Mouse (Mus musculus) limb, embryonic 11.5 days (tissue): ENCODE results near the gene Ubac2. TPM values are rescaled to one million over a fixed set of nuclear protein-coding genes. Genes with fewer than 3 reads are reported as not detected.

ENCODE experiments used
- ATAC-seq: fragments of 200-750 bp; cut with Nextera tagmentation; 2 replicates; pipeline ENCODE4 v1.8.0; 2017; ENCODE audit warnings: low read depth; ENCODE audit not compliant: insufficient number of reproducible peaks, low FRiP score, low TSS enrichment
- DNase-seq: peaks from one replicate; pipeline ENCODE4 v3.0.0-alpha.2; 2015; ENCODE audit warnings: low spot score
- H3K27ac ChIP-seq: fragments of 300-500 bp; sonication (generic); replicated peaks from 2 replicates; pipeline ENCODE4 v1.5.1; 2014; ENCODE audit warnings: low read depth, mild to moderate bottlenecking, low read length
- H3K27me3 ChIP-seq: fragments of 300-500 bp; sonication (generic); 2 replicates; pipeline ENCODE4 v1.6.1; 2014; ENCODE audit warnings: mild to moderate bottlenecking, low read length, mixed read lengths; ENCODE audit not compliant: control insufficient read depth, insufficient read depth
- H3K36me3 ChIP-seq: fragments of 300-500 bp; sonication (generic); 2 replicates; pipeline ENCODE4 v1.6.1; 2014; ENCODE audit warnings: mild to moderate bottlenecking, low read length, moderate library complexity, mixed read lengths; ENCODE audit not compliant: control insufficient read depth, insufficient read depth
- H3K4me1 ChIP-seq: fragments of 300-500 bp; sonication (generic); 2 replicates; pipeline ENCODE4 v1.6.1; 2014; ENCODE audit warnings: low read length, mixed read lengths; ENCODE audit not compliant: control insufficient read depth, insufficient read depth
- H3K4me2 ChIP-seq: fragments of 300-500 bp; sonication (generic); 2 replicates; pipeline ENCODE4 v1.6.1; 2014; ENCODE audit warnings: low read depth, mild to moderate bottlenecking, moderate library complexity; ENCODE audit not compliant: severe bottlenecking
- H3K4me3 ChIP-seq: fragments of 300-500 bp; sonication (generic); 2 replicates; pipeline ENCODE4 v1.5.1; 2014; ENCODE audit warnings: low read depth, low read length
- H3K9ac ChIP-seq: fragments of 300-500 bp; sonication (generic); 2 replicates; pipeline ENCODE4 v1.6.1; 2014; ENCODE audit warnings: mild to moderate bottlenecking, low read length
- H3K9me3 ChIP-seq: fragments of 300-500 bp; sonication (generic); 2 replicates; pipeline ENCODE4 v1.6.1; 2016; ENCODE audit warnings: low read length; ENCODE audit not compliant: control insufficient read depth
- whole genome bisulfite sequencing: fragments of 180-500 bp; shearing (Covaris S2); extraction: QIAGEN DNeasy Blood & Tissue Kit; methylation state at CpG from one replicate; pipeline ENCODE4 v1.1.7; 2014; 5-methylcytosine and 5-hydroxymethylcytosine counted together
- polyA plus RNA-seq: library from polyadenylated mRNA; unstranded; fragments of >200 nt; fragmentation: Nextera tagmentation; extraction: Ambion mirVana; gene quantifications from 2 replicates; pipeline ENCODE4 v1.2.1, GENCODE M21; 2014

Ubac2 gene
- polyA plus RNA-seq, 1 experiment from 2014 or later = 75.4 TPM

DNA sequence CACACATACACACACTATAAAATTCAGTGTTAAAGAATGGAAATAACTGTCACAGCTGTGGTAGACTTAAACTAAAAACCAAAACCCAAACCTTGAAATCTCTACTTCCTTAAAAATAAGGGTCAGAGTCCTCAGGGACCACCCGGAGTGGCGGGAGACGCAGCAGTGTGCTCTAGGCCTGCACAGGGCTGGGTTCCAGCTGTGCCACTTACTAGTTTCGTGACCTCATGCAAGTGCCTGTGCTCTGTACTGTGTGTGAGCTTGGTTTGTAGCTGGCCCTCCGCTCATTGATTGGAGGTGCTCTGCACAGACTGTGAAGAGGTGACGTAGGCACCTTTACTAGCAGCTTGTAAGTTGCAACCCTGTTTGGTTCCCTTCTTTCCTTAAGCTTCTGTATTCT lies 31.4 kb downstream of the Ubac2 start:
- Histone ChIP-seq H3K4me2 (no peak overlapping the region), H3K27ac (no peak overlapping the region), H3K9ac (no peak overlapping the region), H3K9me3 (no peaks in the 10 kb centered on the region), H3K4me1 (no peaks in the 10 kb centered on the region), H3K27me3 (no peaks in the 10 kb centered on the region), H3K36me3 (peaks cover 4% of the 10 kb centered on the region; the same call in 1 of the 2 replicates), H3K4me3 (no peak overlapping the region)
- no peak for ATAC-seq
- WGBS = 89% methylated on average over 6 of the region's 6 CpGs
- no peak for DNase-seq

DNA sequence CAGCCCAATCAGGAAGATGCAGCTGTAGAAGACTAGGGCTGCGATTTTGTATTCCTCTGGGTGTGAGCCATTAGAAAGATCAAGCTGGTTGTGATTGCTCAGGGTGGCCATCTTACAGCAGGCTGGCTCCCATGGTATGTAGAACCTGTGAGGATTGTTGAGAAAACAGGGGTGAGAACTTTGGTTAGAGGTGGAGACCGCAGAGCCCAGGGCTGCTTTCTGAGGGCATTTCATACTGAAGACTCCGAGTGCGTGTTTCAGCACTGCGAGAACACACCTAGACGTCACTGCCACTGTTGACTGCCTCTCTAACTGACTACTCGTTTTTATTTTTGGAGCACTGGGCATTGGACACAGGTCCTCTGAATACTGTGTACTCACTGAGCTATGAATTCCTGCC lies 34.1 kb downstream of the Ubac2 start:
- no peak for ATAC-seq
- DNase-seq = no peak
- peaks cover 4% of the 10 kb centered on the region; the same call in 1 of the 2 replicates for H3K36me3 ChIP-seq
- WGBS = 91% methylated on average over 7 of the region's 7 CpGs
- H3K9me3 ChIP-seq = no peaks in the 10 kb centered on the region
- no peaks in the 10 kb centered on the region for H3K4me1 ChIP-seq
- no peak overlapping the region for H3K4me3 ChIP-seq
- H3K27me3 ChIP-seq = no peaks in the 10 kb centered on the region
- no peak overlapping the region for H3K4me2 ChIP-seq
- no peak overlapping the region for H3K27ac ChIP-seq
- H3K9ac ChIP-seq = no peak overlapping the region

DNA sequence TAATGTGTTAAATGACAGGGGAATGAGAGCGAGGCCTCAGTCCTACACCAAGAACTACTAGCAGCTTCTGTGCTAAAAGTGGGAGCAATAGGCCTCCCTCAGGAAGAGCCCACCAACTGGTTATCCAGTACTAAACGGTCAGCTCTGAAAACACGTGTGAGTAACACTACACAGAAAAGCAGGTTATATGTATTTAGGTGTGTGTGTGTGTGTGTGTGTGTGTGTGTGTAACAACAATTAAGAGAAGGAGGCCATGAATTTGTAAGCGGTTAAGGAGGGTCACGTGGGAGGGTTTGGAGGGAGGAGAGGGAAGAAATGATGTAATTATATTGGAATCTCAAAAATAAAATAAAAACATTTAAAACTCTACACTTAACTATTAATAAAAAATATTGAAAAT lies 36.7 kb downstream of the Ubac2 start:
- no peak overlapping the region for H3K9ac ChIP-seq
- no peaks in the 10 kb centered on the region for H3K9me3 ChIP-seq
- H3K4me2 ChIP-seq = no peak overlapping the region
- H3K27ac ChIP-seq = no peak overlapping the region
- no peak overlapping the region for H3K4me3 ChIP-seq
- no peaks in the 10 kb centered on the region for H3K4me1 ChIP-seq
- ATAC-seq = no peak
- 91% methylated on average over 5 of the region's 5 CpGs for WGBS
- peaks cover 4% of the 10 kb centered on the region; the same call in 1 of the 2 replicates for H3K36me3 ChIP-seq
- no peak for DNase-seq
- H3K27me3 ChIP-seq = no peaks in the 10 kb centered on the region

DNA sequence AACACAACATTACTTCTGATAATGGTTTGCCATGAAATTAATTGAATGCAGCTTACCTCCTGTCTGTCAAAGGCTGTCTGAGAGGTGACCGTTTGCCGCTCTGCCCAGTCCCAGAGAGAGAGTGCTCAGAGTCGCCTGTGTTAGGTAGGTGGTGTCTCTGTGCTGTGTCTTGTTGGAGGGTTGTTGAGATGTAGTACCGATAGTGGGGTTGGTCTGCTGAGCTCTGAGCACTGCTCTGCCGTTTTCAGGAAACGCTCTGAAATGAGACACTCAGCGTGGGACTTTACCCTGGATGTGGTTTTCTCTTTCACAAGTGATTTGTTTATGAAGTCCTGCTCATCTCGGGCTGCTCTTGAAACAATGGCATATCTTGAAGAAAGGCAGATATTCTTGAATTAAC lies 37.2 kb downstream of the Ubac2 start, which contains the start of gene Gpr18:
Gpr18 (minus strand) TSS at position 161 of the 400 bp plus-strand sequence.
- ATAC-seq = no peak
- H3K27me3 ChIP-seq = no peaks in the 10 kb centered on the region
- H3K9me3 ChIP-seq = no peaks in the 10 kb centered on the region
- no peak within 1 kb of the TSS for H3K9ac ChIP-seq
- H3K4me2 ChIP-seq = no peak within 1 kb of the TSS
- H3K36me3 ChIP-seq = peaks cover 4% of the 10 kb centered on the region; the same call in 1 of the 2 replicates
- H3K4me1 ChIP-seq = no peaks in the 10 kb centered on the region
- 79% methylated on average over 8 of the region's 8 CpGs for WGBS
- no peak within 1 kb of the TSS for H3K27ac ChIP-seq
- H3K4me3 ChIP-seq = no peak within 1 kb of the TSS
- no peak for DNase-seq

DNA sequence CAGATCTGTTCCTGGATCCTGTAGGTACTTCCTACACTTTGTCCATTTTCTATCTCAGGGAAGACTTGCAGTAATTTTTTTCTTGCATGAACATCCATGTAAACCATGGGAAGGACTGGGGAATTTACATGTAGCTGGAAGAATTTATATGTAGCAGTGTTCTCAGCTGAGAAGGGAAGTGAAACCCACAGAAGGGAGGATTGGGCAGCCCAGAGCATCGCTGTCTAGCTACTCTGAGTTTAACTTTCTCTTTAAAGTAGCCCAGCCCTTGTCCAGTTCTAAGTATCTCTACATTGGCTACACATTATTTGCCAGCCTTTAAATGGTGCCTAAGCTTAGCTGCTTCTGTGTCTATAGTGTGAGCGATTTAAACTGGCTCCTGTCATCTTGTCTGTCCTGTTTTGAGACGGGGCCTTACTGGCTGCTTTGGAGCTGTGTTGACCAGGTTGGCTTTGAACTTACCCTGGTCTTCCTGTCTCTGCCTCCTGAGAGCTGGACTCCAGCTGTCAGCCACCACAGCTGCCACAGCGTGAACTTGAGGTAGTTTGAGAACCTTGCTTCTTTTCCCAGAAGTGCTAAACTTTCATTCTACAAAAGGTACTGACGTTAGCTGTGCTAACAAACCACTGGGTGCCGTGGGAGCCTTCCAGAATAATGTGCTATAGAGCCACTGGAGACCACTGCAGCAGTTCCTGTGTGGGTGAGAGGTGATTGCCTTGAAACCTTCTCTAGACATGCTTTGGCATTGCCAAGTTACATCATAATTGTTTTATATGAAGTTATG lies 38.1 kb downstream of the Ubac2 start:
- Histone ChIP-seq H3K9me3 (no peaks in the 10 kb centered on the region), H3K27ac (no peak overlapping the region), H3K4me2 (no peak overlapping the region), H3K4me3 (no peak overlapping the region), H3K27me3 (no peaks in the 10 kb centered on the region), H3K9ac (no peak overlapping the region), H3K4me1 (no peaks in the 10 kb centered on the region), H3K36me3 (0 out of 2 replicates have a peak, but pooled peaks cover 4% of the 10 kb centered on the region)
- ATAC-seq (no peak), DNase-seq (no peak)
- 85% methylated on average over 6 of the region's 6 CpGs for WGBS

DNA sequence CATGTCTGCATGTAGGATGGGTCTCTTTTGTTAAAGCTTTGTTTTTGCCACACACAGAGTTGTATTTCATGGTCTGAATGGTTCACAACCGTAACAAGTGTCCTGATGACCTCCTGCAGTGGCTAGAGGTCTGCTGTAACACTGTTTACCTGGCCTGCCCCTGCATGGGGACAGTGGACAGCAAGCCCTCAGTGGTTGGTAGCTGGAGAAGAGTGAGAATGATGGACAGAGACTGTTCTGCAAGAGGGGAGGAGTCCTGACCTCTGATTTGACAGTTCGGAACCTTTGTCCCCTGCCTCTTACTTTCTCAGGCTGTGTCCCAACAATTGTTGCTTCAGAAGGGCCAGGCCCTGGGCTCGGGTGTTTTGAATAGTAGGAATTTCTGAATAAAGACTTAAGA lies 39.8 kb downstream of the Ubac2 start:
- Histone ChIP-seq H3K4me3 (no peak overlapping the region), H3K36me3 (no peaks in the 10 kb centered on the region), H3K4me2 (no peak overlapping the region), H3K9ac (no peak overlapping the region), H3K9me3 (no peaks in the 10 kb centered on the region), H3K27ac (no peak overlapping the region), H3K27me3 (no peaks in the 10 kb centered on the region), H3K4me1 (no peaks in the 10 kb centered on the region)
- no peak for ATAC-seq
- DNase-seq = no peak
- 86% methylated on average over 3 of the region's 3 CpGs for WGBS

DNA sequence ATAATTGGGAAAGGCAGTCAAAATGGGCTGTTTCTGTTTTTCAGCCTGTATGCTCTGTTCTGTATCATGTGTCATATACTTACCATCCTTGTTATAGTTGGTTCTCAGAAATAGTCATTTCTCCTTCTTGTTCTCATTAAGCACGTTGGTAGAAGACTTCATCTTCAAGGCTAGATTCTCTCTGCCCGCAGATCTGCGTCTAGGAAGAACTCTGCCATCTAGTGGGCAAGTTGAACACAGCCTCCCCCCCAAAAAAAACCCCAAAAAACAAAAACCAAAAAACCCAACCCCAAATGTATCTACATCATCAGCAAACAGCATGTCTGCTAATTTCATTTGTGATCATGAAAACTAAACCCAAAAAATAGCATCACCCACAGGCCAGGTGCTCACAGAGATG lies 41.3 kb downstream of the Ubac2 start:
- no peaks in the 10 kb centered on the region for H3K4me1 ChIP-seq
- no peak overlapping the region for H3K27ac ChIP-seq
- DNase-seq (no peak), ATAC-seq (no peak)
- H3K36me3 ChIP-seq = no peaks in the 10 kb centered on the region
- no peak overlapping the region for H3K4me2 ChIP-seq
- no peaks in the 10 kb centered on the region for H3K9me3 ChIP-seq
- 34% methylated on average over 3 of the region's 3 CpGs for WGBS
- no peak overlapping the region for H3K9ac ChIP-seq
- no peak overlapping the region for H3K4me3 ChIP-seq
- no peaks in the 10 kb centered on the region for H3K27me3 ChIP-seq

DNA sequence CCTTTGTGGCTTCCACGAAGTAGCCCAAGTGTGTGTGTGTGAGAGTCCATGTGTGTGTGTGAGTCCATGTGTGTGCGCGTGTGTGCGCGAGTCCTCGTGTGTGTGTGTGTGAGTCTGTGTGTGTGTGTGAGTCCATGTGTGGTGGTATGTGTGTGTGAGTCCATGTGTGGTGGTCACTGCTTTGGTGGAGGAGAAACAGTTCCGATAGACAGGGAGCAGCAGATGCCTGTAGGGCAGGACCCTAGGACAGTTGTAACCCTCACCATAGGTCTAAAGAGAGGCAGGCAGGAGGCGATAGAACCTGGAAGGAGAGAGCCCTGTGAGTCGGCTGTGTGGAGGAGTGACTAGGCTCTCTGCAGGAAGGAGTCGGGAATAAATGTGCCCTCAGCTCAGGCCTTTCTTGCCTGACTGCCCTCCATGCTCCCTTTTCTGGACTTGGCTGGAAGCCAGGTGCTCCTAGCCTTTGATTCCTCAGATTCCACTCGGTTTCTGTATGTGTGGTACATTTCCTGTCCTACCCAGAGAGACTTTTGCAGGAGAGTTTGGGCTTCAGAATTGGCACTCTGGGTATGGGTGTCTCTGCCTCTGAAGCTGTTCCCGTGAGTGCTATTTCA lies 42.2 kb downstream of the Ubac2 start:
- ATAC-seq = no peak
- Histone ChIP-seq H3K36me3 (no peaks in the 10 kb centered on the region), H3K4me1 (no peaks in the 10 kb centered on the region), H3K4me2 (no peak overlapping the region), H3K9ac (no peak overlapping the region), H3K9me3 (no peaks in the 10 kb centered on the region), H3K4me3 (no peak overlapping the region), H3K27me3 (no peaks in the 10 kb centered on the region), H3K27ac (no peak overlapping the region)
- WGBS = 88% methylated on average over 12 of the region's 12 CpGs
- DNase-seq = no peak
